Comparison of ENCODE assay signal across 12 mouse cellular contexts in genomic region chr5:36890794-36891193, GRCm38 (mm10). TPM values are rescaled to one million over a fixed set of nuclear protein-coding genes. Genes with fewer than 3 reads are reported as not detected.
DNase-seq lines count a peak whose midpoint lies in the region; ATAC-seq and TF ChIP-seq lines count a peak whose summit lies in the region.
"Had no signal": no experiment of that assay in that cellular context is flagged by ENCODE, and none has a peak within 500 bp of the region (broad histone marks: within the 10 kb centered on the region; RNA-seq: fewer than 3 reads in every experiment).

No protein-coding gene starts in this region.

- H3K4me2 ChIP-seq in forebrain, embryonic 12.5 days = peak overlapping the region; percentile 24; the same call in 1 of the 2 replicates
- H3K4me2 ChIP-seq in midbrain, embryonic 15.5 days = peak overlapping the region; percentile 7; the same call in 1 of the 2 replicates
- no peak overlapping the region for H3K4me2 ChIP-seq in lung, postnatal 0 days (replicated peaks; ENCODE audit: low read depth, low read length)
- H3K4me2 ChIP-seq: heart, embryonic 11.5 days had no signal

- no peaks in the 10 kb centered on the region for H3K27me3 ChIP-seq in forebrain, embryonic 12.5 days
- H3K27me3 ChIP-seq in midbrain, embryonic 15.5 days (replicated peaks) = no peaks in the 10 kb centered on the region
- no peaks in the 10 kb centered on the region for H3K27me3 ChIP-seq in heart, adult 2 months (ENCODE audit: control insufficient read depth, insufficient read depth, low read length)
- no peaks in the 10 kb centered on the region for H3K27me3 ChIP-seq in lung, postnatal 0 days (replicated peaks; ENCODE audit: insufficient read depth, low read length)

- peak; percentile 84 for ATAC-seq in forebrain, embryonic 12.5 days (ENCODE audit: low FRiP score)
- 0 out of 2 replicates have a peak, but pooled peaks have one; percentile 35 for ATAC-seq in midbrain, embryonic 15.5 days (replicated peaks)
- ATAC-seq in lung, postnatal 0 days = no peak

- WGBS in forebrain, embryonic 12.5 days = 19% methylated on average over 9 of the region's 9 CpGs
- WGBS in midbrain, embryonic 15.5 days = 17% methylated on average over 9 of the region's 9 CpGs
- WGBS in heart, adult 2 months = 63% methylated on average over 9 of the region's 9 CpGs
- WGBS in lung, postnatal 0 days = 30% methylated on average over 9 of the region's 9 CpGs

- peak overlapping the region; percentile 71 for H3K27ac ChIP-seq in forebrain, embryonic 12.5 days
- peak overlapping the region; percentile 48 for H3K27ac ChIP-seq in midbrain, embryonic 15.5 days
- H3K27ac ChIP-seq in heart, adult 2 months = no peak overlapping the region
- H3K27ac ChIP-seq in lung, postnatal 0 days (ENCODE audit: low read length) = no peak overlapping the region

- DNase-seq in brain, adult 2 months (ENCODE audit: low read depth, low spot score) = peak; percentile 92
- DNase-seq in layer of hippocampus, adult 18-20 months (ENCODE audit: low spot score in 2 of 2) = peak; percentile 76 to 86
- DNase-seq in heart, adult 2 months = no peak
- no peak for DNase-seq in adrenal gland, postnatal 10 days
- no peak for DNase-seq in adrenal gland, postnatal 4 days (ENCODE audit: low spot score in 2 of 2)
- DNase-seq in lung, postnatal 0 days (ENCODE audit: low spot score) = no peak
- DNase-seq: cerebellum, adult 9-10 months had no signal

- no peak for TF ChIP-seq EP300 in heart, adult 2 months (IDR thresholded peaks at IDR 0.05; ENCODE audit: insufficient read depth, low read depth, low read length)
- no peak for TF ChIP-seq EP300 in lung, postnatal 0 days (IDR thresholded peaks at IDR 0.05)

- intact Hi-C loops in heart, adult 2 months (cut with DNase I) = no loop called here

- TF ChIP-seq POLR2A in heart, adult 2 months (IDR thresholded peaks at IDR 0.05; ENCODE audit: insufficient read depth, low read depth, low read length) = no peak

- H3K9ac ChIP-seq in forebrain, embryonic 12.5 days = no peak overlapping the region
- H3K9ac ChIP-seq in midbrain, embryonic 15.5 days = no peak overlapping the region
- H3K9ac ChIP-seq in heart, adult 2 months (ENCODE audit: low read depth, low read length) = no peak overlapping the region
- H3K9ac ChIP-seq in lung, postnatal 0 days (replicated peaks; ENCODE audit: low read depth) = no peak overlapping the region

- H3K9me3 ChIP-seq in forebrain, embryonic 12.5 days = no peaks in the 10 kb centered on the region
- no peaks in the 10 kb centered on the region for H3K9me3 ChIP-seq in midbrain, embryonic 15.5 days
- no peaks in the 10 kb centered on the region for H3K9me3 ChIP-seq in lung, postnatal 0 days (ENCODE audit: low read length)

- no peak overlapping the region for H3K4me3 ChIP-seq in forebrain, embryonic 12.5 days (replicated peaks)
- H3K4me3 ChIP-seq in midbrain, embryonic 15.5 days = no peak overlapping the region
- no peak overlapping the region for H3K4me3 ChIP-seq in heart, adult 2 months
- H3K4me3 ChIP-seq in lung, postnatal 0 days (ENCODE audit: low read depth, low read length) = no peak overlapping the region

- H3K36me3 ChIP-seq in forebrain, embryonic 12.5 days (replicated peaks) = no peaks in the 10 kb centered on the region
- H3K36me3 ChIP-seq in midbrain, embryonic 15.5 days (replicated peaks) = no peaks in the 10 kb centered on the region
- H3K36me3 ChIP-seq in heart, adult 2 months (ENCODE audit: control insufficient read depth, insufficient read depth, low read length) = no peaks in the 10 kb centered on the region
- H3K36me3 ChIP-seq in lung, postnatal 0 days (ENCODE audit: insufficient read depth, low read length) = no peaks in the 10 kb centered on the region

- peaks cover 21% of the 10 kb centered on the region for H3K4me1 ChIP-seq in forebrain, embryonic 12.5 days
- H3K4me1 ChIP-seq in midbrain, embryonic 15.5 days = peaks cover 34% of the 10 kb centered on the region
- H3K4me1 ChIP-seq in heart, adult 2 months (ENCODE audit: control insufficient read depth, insufficient read depth, low read length) = no peaks in the 10 kb centered on the region
- H3K4me1 ChIP-seq in lung, postnatal 0 days (ENCODE audit: insufficient read depth, low read depth, low read length) = no peaks in the 10 kb centered on the region

- no peak for TF ChIP-seq CTCF in heart, adult 2 months (IDR thresholded peaks at IDR 0.05)
- TF ChIP-seq CTCF in lung, postnatal 0 days (IDR thresholded peaks at IDR 0.05) = no peak

- no peaks in the 10 kb centered on the region for H3K79me2 ChIP-seq in heart, adult 2 months (replicated peaks; ENCODE audit: control insufficient read depth, insufficient read depth, low read length)

RNA-seq across cellular contexts. Expression of gene Ppp2r2c, which starts 22.5 kb away (rescaled TPM):
- 3.8 and 4.8 TPM in 2 replicates for polyA plus RNA-seq in forebrain, embryonic 12.5 days (2016; fragmentation: Nextera tagmentation; extraction: Ambion mirVana)
- 100 to 1,000 TPM; 383 to 399 TPM for total RNA-seq in layer of hippocampus, adult 18-20 months (2021)
- 54.7 and 55.3 TPM in 2 replicates for polyA plus RNA-seq in midbrain, embryonic 15.5 days (2015; fragmentation: Nextera tagmentation; extraction: Ambion mirVana)
- total RNA-seq in heart, adult 2 months (2021) = under 1 TPM; 0.78 to 0.96 TPM
- 0.06 and 0.12 TPM in 2 replicates for polyA plus RNA-seq in heart, adult 2 months (2012; rRNA removed)
- total RNA-seq in adrenal gland, postnatal 10 days (2021) = 10 to 100 TPM in 1 of 2 experiments, 1 to 10 TPM in 1; 7.0 to 10.2 TPM
- total RNA-seq in adrenal gland, postnatal 4 days (2021) = 10 to 100 TPM; 12.8 to 12.9 TPM
- 0.04 TPM in 1 of 2 replicates, not detected in the other for polyA plus RNA-seq in lung, postnatal 0 days (2015; fragmentation: Nextera tagmentation; extraction: Ambion mirVana)
- total RNA-seq: megakaryocyte-erythroid progenitor cell, adult 5-6 weeks; MEL had no signal

Comparison
In these comparisons a context has a peak if more than half of its experiments do, and no peak if none do; other contexts are left out.
1. DNase-seq: peak in brain, adult 2 months (single experiment) and layer of hippocampus, adult 18-20 months (2 of 2); none in heart, adult 2 months (0 of 2), adrenal gland, postnatal 10 days (single experiment), adrenal gland, postnatal 4 days (0 of 2) and lung, postnatal 0 days (single experiment).
2. H3K27ac ChIP-seq: peak in forebrain, embryonic 12.5 days (single experiment) and midbrain, embryonic 15.5 days (single experiment); none in heart, adult 2 months (single experiment) and lung, postnatal 0 days (single experiment).
3. RNA of gene Ppp2r2c, which starts 22.5 kb away (total RNA-seq): 383 to 399 TPM in layer of hippocampus, adult 18-20 months; 12.8 to 12.9 TPM in adrenal gland, postnatal 4 days, 7.0 to 10.2 TPM in adrenal gland, postnatal 10 days and 0.78 to 0.96 TPM in heart, adult 2 months; every median in the first group is over 10 times any median in the second.